Mouse (Mus musculus) forebrain, embryonic 13.5 days (tissue): ENCODE results near the gene Capns2. TPM values are rescaled to one million over a fixed set of nuclear protein-coding genes. Genes with fewer than 3 reads are reported as not detected.

Source experiments
- ATAC-seq: fragments of 200-750 bp; cut with Nextera tagmentation; 2 replicates; pipeline ENCODE4 v1.8.0; 2017
- H3K27ac ChIP-seq: fragments of 300-500 bp; sonication (generic); 2 replicates; pipeline ENCODE4 v1.5.1; 2015; ENCODE audit warnings: inconsistent platforms, mild to moderate bottlenecking, moderate library complexity
- H3K27me3 ChIP-seq: fragments of 300-500 bp; sonication (generic); 2 replicates; pipeline ENCODE4 v1.6.1; 2015; ENCODE audit warnings: mild to moderate bottlenecking, inconsistent platforms
- H3K36me3 ChIP-seq: fragments of 300-500 bp; sonication (generic); 2 replicates; pipeline ENCODE4 v1.6.1; 2015; ENCODE audit warnings: mild to moderate bottlenecking, inconsistent platforms; ENCODE audit not compliant: poor library complexity, severe bottlenecking
- H3K4me1 ChIP-seq: fragments of 300-500 bp; sonication (generic); 2 replicates; pipeline ENCODE4 v1.6.1; 2015; ENCODE audit warnings: inconsistent platforms
- H3K4me2 ChIP-seq: fragments of 300-500 bp; sonication (generic); 2 replicates; pipeline ENCODE4 v1.6.1; 2015; ENCODE audit warnings: inconsistent platforms, mild to moderate bottlenecking, moderate library complexity
- H3K4me3 ChIP-seq: fragments of 300-500 bp; sonication (generic); 2 replicates; pipeline ENCODE4 v1.5.1; 2015; ENCODE audit warnings: mild to moderate bottlenecking, inconsistent platforms
- H3K9ac ChIP-seq: fragments of 300-500 bp; sonication (generic); 2 replicates; pipeline ENCODE4 v1.6.1; 2015; ENCODE audit warnings: mild to moderate bottlenecking, inconsistent platforms
- H3K9me3 ChIP-seq: fragments of 300-500 bp; sonication (generic); replicated peaks from 2 replicates; pipeline ENCODE4 v1.6.1; 2016; ENCODE audit warnings: inconsistent platforms
- WGBS: fragments of 180-500 bp; shearing (Covaris S2); methylation state at CpG from one replicate; pipeline ENCODE4 v1.1.7; 2015; 5-methylcytosine and 5-hydroxymethylcytosine counted together
- polyA plus RNA-seq: library from polyadenylated mRNA; unstranded; fragments of >200 nt; fragmentation: Nextera tagmentation; extraction: Ambion mirVana; gene quantifications from 2 replicates; pipeline ENCODE4 v1.2.1, GENCODE M21; 2015

Capns2 gene
- not detected in 2 replicates for polyA plus RNA-seq

DNA sequence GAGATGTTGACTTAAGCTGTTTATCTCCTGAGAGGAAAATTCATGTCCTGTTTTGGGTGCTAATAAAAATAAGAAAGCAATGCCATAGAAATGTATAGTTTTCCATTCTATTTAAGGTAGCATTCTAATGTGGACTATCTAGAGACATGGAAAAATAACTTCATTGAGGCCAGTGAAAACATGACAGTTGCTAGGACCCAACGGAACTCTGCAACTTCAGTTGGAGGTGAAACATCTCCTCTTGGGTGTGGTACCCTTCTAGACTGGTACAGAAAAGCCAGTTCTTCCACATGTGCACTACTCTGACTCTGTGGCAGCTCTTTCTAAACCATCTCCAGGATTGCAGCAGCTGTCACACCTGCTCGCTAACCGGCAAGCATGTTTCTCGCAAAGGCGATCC is at the start of gene Capns2:
Capns2 (plus strand) TSS at position 301 of the 400 bp plus-strand sequence.
- no peaks in the 10 kb centered on the region for H3K27me3 ChIP-seq
- no peak within 1 kb of the TSS for H3K27ac ChIP-seq
- no peak for ATAC-seq
- H3K9me3 ChIP-seq, result no peaks in the 10 kb centered on the region
- H3K4me2 ChIP-seq, result no peak within 1 kb of the TSS
- no peak within 1 kb of the TSS for H3K9ac ChIP-seq
- no peak within 1 kb of the TSS for H3K4me3 ChIP-seq
- no peaks in the 10 kb centered on the region for H3K36me3 ChIP-seq
- WGBS, result 96% methylated on average over 5 of the region's 5 CpGs
- no peaks in the 10 kb centered on the region for H3K4me1 ChIP-seq

- H3K4me2 ChIP-seq, result no peak overlapping the region
- ATAC-seq, result no peak
- H3K27me3 ChIP-seq, result peaks cover 16% of the 10 kb centered on the region; the same call in 1 of the 2 replicates
- no peaks in the 10 kb centered on the region for H3K9me3 ChIP-seq
- no peak overlapping the region for H3K9ac ChIP-seq
- no peaks in the 10 kb centered on the region for H3K36me3 ChIP-seq
- no peak overlapping the region for H3K27ac ChIP-seq
- WGBS, result 71% methylated on average over 18 of the region's 18 CpGs
- H3K4me1 ChIP-seq, result 0 out of 2 replicates have a peak, but pooled peaks cover 5% of the 10 kb centered on the region
- H3K4me3 ChIP-seq, result no peak overlapping the region
Observed at GRCm38 (mm10) chr8:92853188-92853983, 47.8 kb upstream of the Capns2 start.

GRCm38 (mm10) chr8:92854673-92855072 is 46.5 kb upstream of the Capns2 start:
- Histone ChIP-seq H3K9ac (no peak overlapping the region), H3K27ac (no peak overlapping the region), H3K4me1 (0 out of 2 replicates have a peak, but pooled peaks cover 5% of the 10 kb centered on the region), H3K9me3 (no peaks in the 10 kb centered on the region), H3K27me3 (peaks cover 16% of the 10 kb centered on the region; the same call in 1 of the 2 replicates), H3K36me3 (no peaks in the 10 kb centered on the region), H3K4me2 (peak overlapping the region; percentile 76), H3K4me3 (peak overlapping the region; percentile 70)
- ATAC-seq, result no peak
- 91% methylated on average over 3 of the region's 3 CpGs for WGBS

DNA sequence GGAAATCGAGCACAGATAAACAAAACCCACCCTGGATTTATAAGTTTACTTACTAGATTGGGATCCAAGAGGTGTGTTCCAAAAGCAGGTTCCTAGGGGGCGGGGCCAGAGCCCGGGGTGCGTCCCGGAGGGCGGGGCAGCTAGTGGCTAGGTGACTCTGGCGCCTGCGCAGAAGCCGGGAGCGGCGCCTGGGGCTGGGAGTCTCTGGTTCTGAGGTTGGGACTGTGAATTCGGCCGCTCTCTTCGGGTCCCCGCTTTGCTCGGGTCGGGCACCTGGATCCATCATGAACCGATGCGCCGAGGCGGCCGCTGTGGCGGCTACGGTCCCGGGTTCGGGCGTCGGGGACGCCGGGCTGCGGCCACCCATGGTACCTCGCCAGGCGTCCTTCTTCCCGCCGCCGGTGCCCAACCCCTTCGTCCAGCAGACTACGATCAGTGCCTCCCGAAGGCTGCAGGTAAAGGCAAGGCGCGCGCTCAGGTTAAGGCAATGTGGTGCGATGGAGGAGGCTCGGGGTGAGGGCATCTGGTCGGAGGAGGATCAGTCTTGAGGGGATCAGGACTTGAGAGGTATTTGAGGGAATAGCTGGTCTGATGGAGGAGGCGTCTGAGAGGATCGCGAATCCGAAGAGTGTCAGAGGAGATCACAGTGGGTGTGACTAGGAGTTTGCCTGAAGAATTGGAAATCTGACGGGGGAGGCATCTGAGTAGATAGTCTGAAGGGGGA is 45.9 kb upstream of the Capns2 start, which contains the start of gene Lpcat2:
Lpcat2 (plus strand) TSS at position 169 of the 724 bp plus-strand sequence.
- ATAC-seq, result peak; percentile 81
- no peak within 1 kb of the TSS for H3K27ac ChIP-seq

DNA sequence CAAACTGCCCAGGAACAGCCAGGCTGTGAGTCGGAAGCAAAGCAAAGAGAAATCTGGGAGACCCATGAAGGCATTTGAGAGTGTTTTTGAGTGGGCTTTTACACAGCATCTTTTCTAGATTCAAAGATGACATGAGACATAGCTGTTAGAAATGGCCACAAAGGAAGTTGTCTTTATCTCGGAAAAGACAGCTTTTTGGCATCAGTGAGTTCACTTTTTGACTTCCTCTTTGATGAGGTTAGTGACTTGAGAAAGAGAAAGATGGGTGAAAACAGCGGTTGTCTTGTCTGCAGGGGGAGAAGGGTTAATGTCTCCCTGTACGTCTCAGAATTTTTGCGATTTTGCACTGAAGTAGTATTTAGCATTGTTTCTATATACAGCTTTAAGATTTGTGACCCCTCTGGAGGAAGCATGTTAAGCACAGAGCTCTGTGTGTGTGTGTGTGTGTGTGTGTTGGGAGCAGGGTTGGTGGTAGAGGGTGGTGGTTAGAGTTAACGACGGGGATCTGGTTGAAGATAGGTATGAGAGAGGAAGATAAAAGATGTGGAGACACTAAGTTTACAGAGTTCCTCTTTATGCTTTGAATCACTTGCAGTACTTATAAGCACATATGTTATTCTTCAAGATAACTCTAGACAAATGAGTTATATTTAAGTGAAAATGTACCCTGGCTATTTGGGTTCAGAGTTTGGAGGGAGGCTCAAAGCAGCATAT is 44.8 kb upstream of the Capns2 start:
- Histone ChIP-seq H3K27ac (no peak overlapping the region), H3K4me2 (no peak overlapping the region), H3K4me3 (peak overlapping the region; percentile 70), H3K9ac (no peak overlapping the region), H3K9me3 (no peaks in the 10 kb centered on the region), H3K27me3 (peaks cover 16% of the 10 kb centered on the region; the same call in 1 of the 2 replicates), H3K4me1 (0 out of 2 replicates have a peak, but pooled peaks cover 5% of the 10 kb centered on the region), H3K36me3 (no peaks in the 10 kb centered on the region)
- WGBS, result 91% methylated on average over 7 of the region's 7 CpGs
- no peak for ATAC-seq

More for the DNA sequence above, 45.9 kb upstream of the Capns2 start, which contains the start of gene Lpcat2:
- Histone ChIP-seq H3K4me3 (peak within 1 kb of the TSS; percentile 70), H3K4me1 (0 out of 2 replicates have a peak, but pooled peaks cover 5% of the 10 kb centered on the region), H3K9me3 (no peaks in the 10 kb centered on the region), H3K36me3 (no peaks in the 10 kb centered on the region), H3K9ac (peak within 1 kb of the TSS; percentile 81), H3K27me3 (peaks cover 16% of the 10 kb centered on the region; the same call in 1 of the 2 replicates), H3K4me2 (peak within 1 kb of the TSS; percentile 76)
- under 1% methylated on average over 48 of the region's 50 CpGs for WGBS

DNA sequence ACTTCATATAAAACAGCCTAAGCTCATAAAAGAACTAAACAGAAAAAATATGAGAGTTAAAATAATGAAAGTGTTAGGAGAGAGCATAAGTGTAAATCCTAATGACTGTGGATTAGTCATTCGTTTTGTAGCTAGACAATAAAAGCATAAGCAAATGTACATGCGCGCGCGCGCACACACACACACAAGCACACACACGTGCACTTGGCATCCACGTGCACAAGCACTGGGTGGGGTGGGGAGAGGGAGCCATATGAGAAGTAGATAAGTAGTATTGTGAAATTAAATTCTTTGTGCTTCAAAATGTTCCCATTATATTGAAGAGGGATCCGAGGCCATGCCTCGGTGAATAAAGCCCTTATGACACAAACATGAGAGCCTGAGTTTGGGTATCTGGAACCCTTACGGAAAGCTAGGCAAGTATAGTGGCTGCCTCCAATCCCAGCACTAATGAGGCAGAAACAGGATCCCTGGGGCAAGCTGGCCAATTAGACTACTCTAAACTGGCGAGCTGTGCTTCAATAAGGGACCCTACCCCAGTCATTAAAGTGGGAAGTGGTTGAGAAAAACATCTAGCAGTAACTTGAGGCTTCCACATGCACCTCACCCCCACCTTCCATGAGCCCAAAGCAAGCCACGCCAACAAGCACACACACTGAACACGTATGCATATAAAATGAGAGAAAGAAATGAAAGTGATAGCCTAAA is 42.6 kb upstream of the Capns2 start:
- no peak for ATAC-seq
- WGBS, result 77% methylated on average over 14 of the region's 14 CpGs
- H3K4me3 ChIP-seq, result no peak overlapping the region

GRCm38 (mm10) chr8:92861977-92862376 is 39.2 kb upstream of the Capns2 start:
- WGBS, result 85% methylated on average over 1 of the region's 1 CpGs
- H3K27me3 ChIP-seq, result no peaks in the 10 kb centered on the region
- no peak overlapping the region for H3K4me2 ChIP-seq
- no peaks in the 10 kb centered on the region for H3K36me3 ChIP-seq
- no peak overlapping the region for H3K9ac ChIP-seq
- 0 out of 2 replicates have a peak, but pooled peaks cover 3% of the 10 kb centered on the region for H3K9me3 ChIP-seq
- H3K4me1 ChIP-seq, result no peaks in the 10 kb centered on the region
- ATAC-seq, result no peak
- H3K27ac ChIP-seq, result no peak overlapping the region
- H3K4me3 ChIP-seq, result no peak overlapping the region

More for the DNA sequence above, 42.6 kb upstream of the Capns2 start:
- Histone ChIP-seq H3K9ac (no peak overlapping the region), H3K27ac (no peak overlapping the region), H3K4me1 (0 out of 2 replicates have a peak, but pooled peaks cover 5% of the 10 kb centered on the region), H3K27me3 (peaks cover 16% of the 10 kb centered on the region; the same call in 1 of the 2 replicates), H3K4me2 (no peak overlapping the region), H3K36me3 (no peaks in the 10 kb centered on the region), H3K9me3 (0 out of 2 replicates have a peak, but pooled peaks cover 3% of the 10 kb centered on the region)

DNA sequence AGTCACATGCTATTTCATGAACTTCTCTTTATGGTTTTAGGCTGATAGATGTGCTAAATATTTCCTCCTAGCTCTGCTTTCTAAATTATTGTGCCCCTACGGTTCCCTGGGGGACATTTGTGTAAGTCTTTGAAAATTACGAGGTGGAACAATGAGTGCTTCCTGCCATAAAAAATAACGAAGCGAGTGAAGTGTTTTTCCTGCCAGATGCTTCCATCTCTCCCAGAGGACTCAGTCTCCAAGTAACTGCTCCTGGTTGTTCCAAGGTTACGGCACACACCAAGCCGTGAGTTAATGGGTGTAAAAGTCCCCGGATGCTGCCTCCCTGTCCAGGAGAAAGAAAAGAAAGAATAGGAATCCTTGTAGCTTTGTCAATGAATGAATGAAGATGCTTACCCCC is 30.9 kb upstream of the Capns2 start:
- H3K9me3 ChIP-seq, result no peaks in the 10 kb centered on the region
- no peaks in the 10 kb centered on the region for H3K27me3 ChIP-seq
- ATAC-seq, result no peak
- no peak overlapping the region for H3K27ac ChIP-seq
- peaks cover 13% of the 10 kb centered on the region for H3K4me1 ChIP-seq
- no peak overlapping the region for H3K9ac ChIP-seq
- WGBS, result 30% methylated on average over 7 of the region's 7 CpGs
- H3K4me3 ChIP-seq, result no peak overlapping the region
- H3K36me3 ChIP-seq, result no peaks in the 10 kb centered on the region
- no peak overlapping the region for H3K4me2 ChIP-seq

- Histone ChIP-seq H3K36me3 (no peaks in the 10 kb centered on the region), H3K4me2 (no peak overlapping the region), H3K4me1 (peaks cover 17% of the 10 kb centered on the region), H3K27me3 (no peaks in the 10 kb centered on the region), H3K27ac (peak overlapping the region; percentile 31; the same call in 1 of the 2 replicates), H3K9ac (no peak overlapping the region), H3K9me3 (no peaks in the 10 kb centered on the region), H3K4me3 (no peak overlapping the region)
- WGBS, result 57% methylated on average over 10 of the region's 10 CpGs
- no peak for ATAC-seq
Observed at GRCm38 (mm10) chr8:92872063-92872759, 29.0 kb upstream of the Capns2 start.

DNA sequence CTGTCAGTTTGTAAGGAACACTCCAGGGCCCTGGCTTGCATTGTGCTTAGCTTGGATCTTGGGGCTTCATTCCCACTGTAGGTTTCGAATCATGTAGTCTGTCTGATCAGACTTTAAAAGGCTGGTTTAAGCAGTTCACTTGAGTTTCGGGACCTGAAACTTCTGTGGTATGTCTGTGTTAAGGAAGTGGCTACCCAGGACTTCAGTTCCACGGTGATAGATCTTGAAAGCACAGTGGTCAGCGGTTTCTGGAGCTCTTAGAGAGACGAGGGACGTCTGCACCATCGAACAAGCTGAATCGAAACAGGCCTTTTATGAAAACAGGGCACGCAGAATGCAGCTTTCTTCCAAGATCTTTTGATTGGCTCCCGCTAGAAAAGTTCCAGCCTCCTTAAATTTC is 25.4 kb upstream of the Capns2 start:
- Histone ChIP-seq H3K9ac (no peak overlapping the region), H3K4me3 (no peak overlapping the region), H3K27me3 (no peaks in the 10 kb centered on the region), H3K4me2 (peak overlapping the region; percentile 12; the same call in 1 of the 2 replicates), H3K9me3 (no peaks in the 10 kb centered on the region), H3K4me1 (peaks cover 12% of the 10 kb centered on the region), H3K27ac (no peak overlapping the region), H3K36me3 (no peaks in the 10 kb centered on the region)
- 27% methylated on average over 10 of the region's 10 CpGs for WGBS
- ATAC-seq, result no peak
